Mouse (Mus musculus): Measurements from ENCODE around the gene Cnppd1. TPM values are rescaled to one million over a fixed set of nuclear protein-coding genes. Genes with fewer than 3 reads are reported as not detected.
A peak's percentile ranks its signal among the peaks of the same experiment; 100 is the strongest.

Cnppd1 gene
- polyA plus RNA-seq, 1 experiment from 2014 or later: 60.2 TPM

GRCm38 (mm10) chr1:75179334-75180104, 37.0 kb upstream of the Cnppd1 start:
- H3K4me3 ChIP-seq: peak overlapping the region; percentile 58
- 8% methylated on average over 23 of the region's 23 CpGs for WGBS
- H3K27me3 ChIP-seq: no peaks in the 10 kb centered on the region
- peaks cover 69% of the 10 kb centered on the region for H3K36me3 ChIP-seq
- peak overlapping the region; percentile 76 for H3K27ac ChIP-seq (replicated peaks)
- peaks cover 30% of the 10 kb centered on the region for H3K4me1 ChIP-seq (replicated peaks)
- no peaks in the 10 kb centered on the region for H3K9me3 ChIP-seq
- H3K9ac ChIP-seq: peak overlapping the region; percentile 77
- peak overlapping the region; percentile 100 for H3K4me2 ChIP-seq
- ATAC-seq (ENCODE audit: low read depth): peak; percentile 47

GRCm38 (mm10) chr1:75168472-75169464, 26.3 kb upstream of the Cnppd1 start, which contains the start of gene Zfand2b:
Zfand2b (plus strand) TSS chr1:75168646.
- peak; percentile 98 for ATAC-seq (ENCODE audit: low read depth)
- peak within 1 kb of the TSS; percentile 92 for H3K27ac ChIP-seq (replicated peaks)
- H3K9me3 ChIP-seq: no peaks in the 10 kb centered on the region
- peaks cover 15% of the 10 kb centered on the region for H3K4me1 ChIP-seq (replicated peaks)
- peak within 1 kb of the TSS; percentile 71 for H3K4me3 ChIP-seq
- no peaks in the 10 kb centered on the region for H3K27me3 ChIP-seq
- H3K36me3 ChIP-seq: peaks cover 40% of the 10 kb centered on the region
- H3K9ac ChIP-seq: peak within 1 kb of the TSS; percentile 73
- peak within 1 kb of the TSS; percentile 71 for H3K4me2 ChIP-seq
- WGBS: under 1% methylated on average over 58 of the region's 59 CpGs

- H3K27me3 ChIP-seq: no peaks in the 10 kb centered on the region
- H3K4me2 ChIP-seq: peak overlapping the region; percentile 71
- H3K9me3 ChIP-seq: no peaks in the 10 kb centered on the region
- peaks cover 33% of the 10 kb centered on the region for H3K36me3 ChIP-seq
- H3K9ac ChIP-seq: peak overlapping the region; percentile 73
- peak; percentile 21 for ATAC-seq (ENCODE audit: low read depth)
- H3K27ac ChIP-seq (replicated peaks): peak overlapping the region; percentile 92
- peak overlapping the region; percentile 71 for H3K4me3 ChIP-seq
- peaks cover 15% of the 10 kb centered on the region for H3K4me1 ChIP-seq (replicated peaks)
- WGBS: 11% methylated on average over 7 of the region's 7 CpGs
Observed at GRCm38 (mm10) chr1:75168093-75168471, 25.6 kb upstream of the Cnppd1 start.

GRCm38 (mm10) chr1:75160256-75160617, 17.7 kb upstream of the Cnppd1 start:
- WGBS: 91% methylated on average over 4 of the region's 4 CpGs
- H3K4me1 ChIP-seq (replicated peaks): no peaks in the 10 kb centered on the region
- H3K36me3 ChIP-seq: no peaks in the 10 kb centered on the region
- no peak for ATAC-seq (ENCODE audit: low read depth)
- H3K27me3 ChIP-seq: no peaks in the 10 kb centered on the region
- H3K4me2 ChIP-seq: no peak overlapping the region
- no peak overlapping the region for H3K27ac ChIP-seq (replicated peaks)
- no peaks in the 10 kb centered on the region for H3K9me3 ChIP-seq
- no peak overlapping the region for H3K9ac ChIP-seq
- no peak overlapping the region for H3K4me3 ChIP-seq

- no peak overlapping the region for H3K27ac ChIP-seq (replicated peaks)
- no peaks in the 10 kb centered on the region for H3K4me1 ChIP-seq (replicated peaks)
- WGBS: 73% methylated on average over 5 of the region's 5 CpGs
- H3K4me3 ChIP-seq: no peak overlapping the region
- no peak for ATAC-seq (ENCODE audit: low read depth)
- no peak overlapping the region for H3K4me2 ChIP-seq
- no peaks in the 10 kb centered on the region for H3K36me3 ChIP-seq
- no peaks in the 10 kb centered on the region for H3K27me3 ChIP-seq
- H3K9ac ChIP-seq: no peak overlapping the region
- no peaks in the 10 kb centered on the region for H3K9me3 ChIP-seq
Observed at GRCm38 (mm10) chr1:75159540-75160255, 17.2 kb upstream of the Cnppd1 start.

GRCm38 (mm10) chr1:75158990-75159389, 16.5 kb upstream of the Cnppd1 start:
- H3K36me3 ChIP-seq: no peaks in the 10 kb centered on the region
- no peaks in the 10 kb centered on the region for H3K27me3 ChIP-seq
- H3K4me3 ChIP-seq: no peak overlapping the region
- no peak for ATAC-seq (ENCODE audit: low read depth)
- no peak overlapping the region for H3K27ac ChIP-seq (replicated peaks)
- H3K9me3 ChIP-seq: no peaks in the 10 kb centered on the region
- no peaks in the 10 kb centered on the region for H3K4me1 ChIP-seq (replicated peaks)
- no peak overlapping the region for H3K4me2 ChIP-seq
- no peak overlapping the region for H3K9ac ChIP-seq

GRCm38 (mm10) chr1:75155837-75156236, 13.3 kb upstream of the Cnppd1 start:
- Histone ChIP-seq H3K27ac (replicated peaks) (no peak overlapping the region), H3K4me3 (no peak overlapping the region), H3K4me2 (no peak overlapping the region), H3K4me1 (replicated peaks) (no peaks in the 10 kb centered on the region), H3K36me3 (no peaks in the 10 kb centered on the region), H3K9me3 (no peaks in the 10 kb centered on the region), H3K27me3 (no peaks in the 10 kb centered on the region), H3K9ac (no peak overlapping the region)
- WGBS: 71% methylated on average over 3 of the region's 3 CpGs
- no peak for ATAC-seq (ENCODE audit: low read depth)

GRCm38 (mm10) chr1:75148727-75149126, 6.2 kb upstream of the Cnppd1 start:
- peaks cover 62% of the 10 kb centered on the region for H3K36me3 ChIP-seq
- WGBS: 94% methylated on average over 4 of the region's 4 CpGs
- no peak for ATAC-seq (ENCODE audit: low read depth)

GRCm38 (mm10) chr1:75147411-75148135, 5.1 kb upstream of the Cnppd1 start:
- no peak overlapping the region for H3K9ac ChIP-seq
- H3K4me2 ChIP-seq: no peak overlapping the region
- WGBS: 89% methylated on average over 7 of the region's 7 CpGs
- no peaks in the 10 kb centered on the region for H3K9me3 ChIP-seq
- H3K4me1 ChIP-seq (replicated peaks): peaks cover 21% of the 10 kb centered on the region
- peaks cover 62% of the 10 kb centered on the region for H3K36me3 ChIP-seq
- no peak for ATAC-seq (ENCODE audit: low read depth)
- no peak overlapping the region for H3K27ac ChIP-seq (replicated peaks)
- H3K4me3 ChIP-seq: no peak overlapping the region
- no peaks in the 10 kb centered on the region for H3K27me3 ChIP-seq

More at GRCm38 (mm10) chr1:75148727-75149126, 6.2 kb upstream of the Cnppd1 start:
- Histone ChIP-seq H3K27me3 (no peaks in the 10 kb centered on the region), H3K27ac (replicated peaks) (no peak overlapping the region), H3K9me3 (no peaks in the 10 kb centered on the region), H3K4me1 (replicated peaks) (peaks cover 14% of the 10 kb centered on the region), H3K4me3 (no peak overlapping the region), H3K4me2 (no peak overlapping the region), H3K9ac (no peak overlapping the region)

GRCm38 (mm10) chr1:75145589-75145988, 3.1 kb upstream of the Cnppd1 start:
- no peak overlapping the region for H3K27ac ChIP-seq (replicated peaks)
- WGBS: 94% methylated on average over 3 of the region's 3 CpGs
- no peak overlapping the region for H3K9ac ChIP-seq
- peaks cover 62% of the 10 kb centered on the region for H3K36me3 ChIP-seq
- no peaks in the 10 kb centered on the region for H3K9me3 ChIP-seq
- no peaks in the 10 kb centered on the region for H3K27me3 ChIP-seq
- ATAC-seq (ENCODE audit: low read depth): no peak
- no peak overlapping the region for H3K4me3 ChIP-seq
- no peak overlapping the region for H3K4me2 ChIP-seq
- H3K4me1 ChIP-seq (replicated peaks): peaks cover 29% of the 10 kb centered on the region

- H3K4me3 ChIP-seq: peak overlapping the region; percentile 93
- H3K27me3 ChIP-seq: no peaks in the 10 kb centered on the region
- peak; percentile 14; the same call in 1 of the 2 replicates for ATAC-seq (ENCODE audit: low read depth)
- H3K4me1 ChIP-seq (replicated peaks): peaks cover 47% of the 10 kb centered on the region
- H3K9me3 ChIP-seq: no peaks in the 10 kb centered on the region
- WGBS: under 1% methylated on average over 53 of the region's 53 CpGs
- H3K4me2 ChIP-seq: peak overlapping the region; percentile 94
- H3K36me3 ChIP-seq: peaks cover 59% of the 10 kb centered on the region
- peak overlapping the region; percentile 98 for H3K9ac ChIP-seq
- H3K27ac ChIP-seq (replicated peaks): peak overlapping the region; percentile 99
Observed at GRCm38 (mm10) chr1:75141486-75142190, 873 bp downstream of the Cnppd1 start.

Measured in neural tube, embryonic 13.5 days (tissue).